31 mouse cellular contexts compared by ENCODE assay signal in genomic region chr5:31758310-31759091, GRCm38 (mm10).
DNase-seq lines count a peak whose midpoint lies in the region; ATAC-seq and TF ChIP-seq lines count a peak whose summit lies in the region.
"Had no signal": no experiment of that assay in that cellular context is flagged by ENCODE, and none has a peak within 500 bp of the region (broad histone marks: within the 10 kb centered on the region; RNA-seq: fewer than 3 reads in every experiment).

No protein-coding gene starts in this region.

- H3K4me3 ChIP-seq in embryonic fibroblast, embryonic 13.5 days (ENCODE audit: insufficient read depth, low read length) = no peak overlapping the region
- H3K4me3 ChIP-seq in hindbrain, embryonic 13.5 days = no peak overlapping the region
- no peak overlapping the region for H3K4me3 ChIP-seq in forebrain, embryonic 12.5 days (replicated peaks)
- H3K4me3 ChIP-seq in stomach, postnatal 0 days (ENCODE audit: low read depth, low read length) = no peak overlapping the region
- H3K4me3 ChIP-seq: heart, adult 2 months; heart, embryonic 12.5 days; hindbrain, embryonic 15.5 days; limb, embryonic 12.5 days; liver, embryonic 15.5 days; megakaryocyte, embryonic 14.5 days; midbrain, embryonic 12.5 days; stomach, embryonic 15.5 days had no signal

- no peak for ATAC-seq in hindbrain, embryonic 13.5 days (ENCODE audit: low FRiP score)
- ATAC-seq in forebrain, embryonic 12.5 days (ENCODE audit: low FRiP score) = no peak
- no peak for ATAC-seq in stomach, postnatal 0 days (ENCODE audit: low FRiP score, low TSS enrichment)
- ATAC-seq: activated CD4-positive, CD25-positive, alpha-beta regulatory T cell, adult 4 months; forebrain, embryonic 14.5 days; inflammation-experienced regulatory T-cells, adult 6 months had no signal

- H3K4me2 ChIP-seq in hindbrain, embryonic 13.5 days = no peak overlapping the region
- H3K4me2 ChIP-seq in forebrain, embryonic 12.5 days = no peak overlapping the region
- H3K4me2 ChIP-seq in stomach, postnatal 0 days (replicated peaks; ENCODE audit: low read depth) = no peak overlapping the region
- H3K4me2 ChIP-seq: heart, embryonic 12.5 days; hindbrain, embryonic 15.5 days; limb, embryonic 12.5 days; liver, embryonic 15.5 days; lung, embryonic 14.5 days; midbrain, embryonic 12.5 days; stomach, embryonic 15.5 days had no signal

- TF ChIP-seq EP300 in stomach, postnatal 0 days (optimal IDR thresholded peaks at IDR 0.05) = no peak

- no peaks in the 10 kb centered on the region for H3K36me3 ChIP-seq in hindbrain, embryonic 13.5 days
- no peaks in the 10 kb centered on the region for H3K36me3 ChIP-seq in forebrain, embryonic 12.5 days (replicated peaks)
- H3K36me3 ChIP-seq in stomach, postnatal 0 days (ENCODE audit: control insufficient read depth, insufficient read depth, low read length) = no peaks in the 10 kb centered on the region
- H3K36me3 ChIP-seq: hindbrain, embryonic 15.5 days; limb, embryonic 12.5 days; liver, embryonic 15.5 days; midbrain, embryonic 12.5 days; stomach, embryonic 15.5 days had no signal

- H3K4me1 ChIP-seq in embryonic fibroblast, embryonic 13.5 days (ENCODE audit: control insufficient read depth, insufficient read depth, low read length) = peaks cover 8% of the 10 kb centered on the region
- no peaks in the 10 kb centered on the region for H3K4me1 ChIP-seq in hindbrain, embryonic 13.5 days (replicated peaks)
- H3K4me1 ChIP-seq in forebrain, embryonic 12.5 days = no peaks in the 10 kb centered on the region
- no peaks in the 10 kb centered on the region for H3K4me1 ChIP-seq in stomach, postnatal 0 days (replicated peaks; ENCODE audit: control insufficient read depth, insufficient read depth)
- H3K4me1 ChIP-seq: heart, embryonic 12.5 days; hindbrain, embryonic 15.5 days; limb, embryonic 12.5 days; liver, embryonic 15.5 days; midbrain, embryonic 12.5 days; stomach, embryonic 15.5 days had no signal

- H3K9me3 ChIP-seq in hindbrain, embryonic 13.5 days = no peaks in the 10 kb centered on the region
- no peaks in the 10 kb centered on the region for H3K9me3 ChIP-seq in forebrain, embryonic 12.5 days
- H3K9me3 ChIP-seq in stomach, postnatal 0 days (ENCODE audit: control insufficient read depth, low read length) = no peaks in the 10 kb centered on the region
- H3K9me3 ChIP-seq: heart, embryonic 12.5 days; hindbrain, embryonic 15.5 days; limb, embryonic 12.5 days; liver, embryonic 15.5 days; midbrain, embryonic 12.5 days; stomach, embryonic 15.5 days had no signal

- no peaks in the 10 kb centered on the region for H3K27me3 ChIP-seq in hindbrain, embryonic 13.5 days
- no peaks in the 10 kb centered on the region for H3K27me3 ChIP-seq in forebrain, embryonic 12.5 days
- H3K27me3 ChIP-seq in stomach, postnatal 0 days (ENCODE audit: control insufficient read depth, insufficient read depth, low read length) = no peaks in the 10 kb centered on the region
- H3K27me3 ChIP-seq: CH12.LX; heart, embryonic 12.5 days; hindbrain, embryonic 15.5 days; limb, embryonic 12.5 days; liver, embryonic 15.5 days; megakaryocyte, embryonic 14.5 days; midbrain, embryonic 12.5 days; stomach, embryonic 15.5 days had no signal

- H3K9ac ChIP-seq in hindbrain, embryonic 13.5 days = no peak overlapping the region
- no peak overlapping the region for H3K9ac ChIP-seq in forebrain, embryonic 12.5 days
- H3K9ac ChIP-seq in stomach, postnatal 0 days (ENCODE audit: low read length) = no peak overlapping the region
- H3K9ac ChIP-seq: heart, embryonic 12.5 days; hindbrain, embryonic 15.5 days; limb, embryonic 12.5 days; liver, embryonic 15.5 days; lung, embryonic 14.5 days; midbrain, embryonic 12.5 days; stomach, embryonic 15.5 days had no signal

- 88% methylated on average over 9 of the region's 9 CpGs for WGBS in hindbrain, embryonic 13.5 days
- WGBS in forebrain, embryonic 12.5 days = 90% methylated on average over 9 of the region's 9 CpGs
- 77% methylated on average over 9 of the region's 9 CpGs for WGBS in stomach, postnatal 0 days

- no peak for TF ChIP-seq CTCF in embryonic fibroblast, embryonic 13.5 days (IDR thresholded peaks at IDR 0.05; ENCODE audit: borderline replicate concordance, insufficient read depth, low read length)
- no peak for TF ChIP-seq CTCF in stomach, postnatal 0 days (IDR thresholded peaks at IDR 0.05; ENCODE audit: low read depth)

- TF ChIP-seq POLR2A in embryonic fibroblast, embryonic 13.5 days (IDR thresholded peaks at IDR 0.05; ENCODE audit: low read depth, low read length) = 0 out of 2 replicates have a peak, but pooled peaks have one; percentile 22

- DNase-seq in lung, postnatal 36 days = peak; percentile 32
- DNase-seq in lung, postnatal 25 days (ENCODE audit: low spot score) = no peak
- peak; percentile 89 for DNase-seq in NIH3T3 (ENCODE audit: low read depth)
- DNase-seq in retina, postnatal 1 day = no peak
- DNase-seq in stomach, postnatal 0 days (ENCODE audit: low spot score) = no peak
- DNase-seq: adrenal gland, adult 2 months; B cell, adult 2 months; cerebellum, adult 11 months; cerebellum, postnatal 10 days; gastrocnemius, postnatal 14 days; kidney, adult 11 months; kidney, postnatal 25 days; lung, embryonic 14.5 days; lung, postnatal 14 days; right cerebral cortex, postnatal 25 days; thymus, postnatal 25 days had no signal

- H3K27ac ChIP-seq in embryonic fibroblast, embryonic 13.5 days (ENCODE audit: insufficient read depth, low read length) = peak overlapping the region; percentile 95
- H3K27ac ChIP-seq in hindbrain, embryonic 13.5 days = no peak overlapping the region
- H3K27ac ChIP-seq in forebrain, embryonic 12.5 days = no peak overlapping the region
- no peak overlapping the region for H3K27ac ChIP-seq in stomach, postnatal 0 days (replicated peaks)
- H3K27ac ChIP-seq: heart, adult 2 months; hindbrain, embryonic 15.5 days; limb, embryonic 12.5 days; liver, embryonic 15.5 days; midbrain, embryonic 12.5 days; stomach, embryonic 15.5 days had no signal

Comparison
In these comparisons a context has a peak if more than half of its experiments do, and no peak if none do; other contexts are left out.
1. DNase-seq: peak in lung, postnatal 36 days (single experiment) and NIH3T3 (single experiment); none in lung, postnatal 25 days (single experiment), retina, postnatal 1 day (single experiment) and stomach, postnatal 0 days (single experiment).